In the genomic region with DNA sequence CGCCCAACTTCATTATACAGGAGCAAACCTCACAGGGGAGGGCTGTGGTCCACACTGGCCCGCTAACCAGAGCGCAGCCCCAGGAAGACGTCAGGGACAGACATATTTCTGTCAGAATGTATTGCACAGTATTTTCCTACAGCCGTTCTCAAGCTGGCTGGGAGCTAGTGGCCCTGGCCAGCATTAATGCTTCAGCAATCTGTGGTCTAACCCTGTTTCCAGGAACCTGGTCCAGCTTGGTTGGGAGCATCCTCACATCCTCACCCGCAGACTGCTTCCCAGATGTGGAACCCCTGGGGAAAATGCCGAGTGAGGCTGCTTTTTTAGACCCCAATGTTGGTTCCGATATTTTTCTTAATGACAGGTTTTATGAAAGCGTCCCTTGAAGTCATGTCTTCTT, we compare ENCODE assay signal across 17 mouse cellular contexts.
DNase-seq lines count a peak whose midpoint lies in the region; ATAC-seq and TF ChIP-seq lines count a peak whose summit lies in the region.
"Had no signal": no experiment of that assay in that cellular context is flagged by ENCODE, and none has a peak within 500 bp of the region (broad histone marks: within the 10 kb centered on the region; RNA-seq: fewer than 3 reads in every experiment).

No protein-coding gene starts in this region.

- no peak overlapping the region for H3K4me2 ChIP-seq in lung, embryonic 16.5 days (ENCODE audit: low read depth, low read length)
- H3K4me2 ChIP-seq in lung, postnatal 0 days (replicated peaks; ENCODE audit: low read depth, low read length) = no peak overlapping the region
- H3K4me2 ChIP-seq in stomach, postnatal 0 days (replicated peaks; ENCODE audit: low read depth) = no peak overlapping the region
- H3K4me2 ChIP-seq: forebrain, embryonic 15.5 days; heart, embryonic 12.5 days; hindbrain, embryonic 12.5 days had no signal

- no peak overlapping the region for H3K9ac ChIP-seq in lung, embryonic 16.5 days (ENCODE audit: low read length)
- H3K9ac ChIP-seq in lung, postnatal 0 days (replicated peaks; ENCODE audit: low read depth) = no peak overlapping the region
- H3K9ac ChIP-seq in stomach, postnatal 0 days (ENCODE audit: low read length) = no peak overlapping the region
- H3K9ac ChIP-seq: forebrain, embryonic 15.5 days; heart, embryonic 12.5 days; hindbrain, embryonic 12.5 days had no signal

- no peak overlapping the region for H3K4me3 ChIP-seq in lung, embryonic 16.5 days (ENCODE audit: low read length)
- no peak overlapping the region for H3K4me3 ChIP-seq in lung, postnatal 0 days (ENCODE audit: low read depth, low read length)
- H3K4me3 ChIP-seq in stomach, postnatal 0 days (ENCODE audit: low read depth, low read length) = no peak overlapping the region
- H3K4me3 ChIP-seq: forebrain, embryonic 15.5 days; heart, embryonic 12.5 days; hindbrain, embryonic 12.5 days had no signal

- no peak for TF ChIP-seq EP300 in lung, postnatal 0 days (IDR thresholded peaks at IDR 0.05)
- TF ChIP-seq EP300 in stomach, postnatal 0 days (optimal IDR thresholded peaks at IDR 0.05) = no peak

- WGBS in lung, embryonic 16.5 days = 72% methylated on average over 9 of the region's 9 CpGs
- 69% methylated on average over 9 of the region's 9 CpGs for WGBS in lung, postnatal 0 days
- 76% methylated on average over 9 of the region's 9 CpGs for WGBS in stomach, postnatal 0 days

- intact Hi-C loops in left cerebral cortex, postnatal 36 days (cut with DNase I) = no loop called here

- H3K9me3 ChIP-seq in lung, embryonic 16.5 days (ENCODE audit: control insufficient read depth, low read length) = peaks cover 3% of the 10 kb centered on the region
- no peaks in the 10 kb centered on the region for H3K9me3 ChIP-seq in lung, postnatal 0 days (ENCODE audit: low read length)
- peaks cover 2% of the 10 kb centered on the region; the same call in 1 of the 2 replicates for H3K9me3 ChIP-seq in stomach, postnatal 0 days (ENCODE audit: control insufficient read depth, low read length)
- H3K9me3 ChIP-seq: forebrain, embryonic 15.5 days; hindbrain, embryonic 12.5 days had no signal

- peak; percentile 86 for DNase-seq in heart, adult 11 months
- DNase-seq in heart, postnatal 4 days = no peak
- no peak for DNase-seq in lung, postnatal 0 days (ENCODE audit: low spot score)
- DNase-seq in gastrocnemius, postnatal 25 days = peak; percentile 44
- DNase-seq in stomach, postnatal 0 days (ENCODE audit: low spot score) = no peak
- DNase-seq in left cerebral cortex, postnatal 36 days (ENCODE audit: low spot score in 2 of 2) = no peak
- DNase-seq: adrenal gland, adult 2 months; adrenal gland, postnatal 25 days; cerebellum, adult 18-20 months; cerebellum, adult 9-11 months; cerebellum, postnatal 36 days had no signal

- no peak overlapping the region for H3K27ac ChIP-seq in lung, embryonic 16.5 days (ENCODE audit: low read length)
- H3K27ac ChIP-seq in lung, postnatal 0 days (ENCODE audit: low read length) = no peak overlapping the region
- peak overlapping the region; percentile 25; the same call in 1 of the 2 replicates for H3K27ac ChIP-seq in stomach, postnatal 0 days (replicated peaks)
- H3K27ac ChIP-seq: forebrain, embryonic 15.5 days; hindbrain, embryonic 12.5 days had no signal

- ATAC-seq in lung, embryonic 16.5 days (ENCODE audit: low read depth) = peak; percentile 39; the same call in 1 of the 2 replicates
- ATAC-seq in lung, postnatal 0 days = no peak
- ATAC-seq in stomach, postnatal 0 days (ENCODE audit: low FRiP score, low TSS enrichment) = no peak
- ATAC-seq: forebrain, embryonic 15.5 days; hindbrain, embryonic 16.5 days; inflammation-experienced regulatory T-cells, adult 6 months had no signal

- no peaks in the 10 kb centered on the region for H3K27me3 ChIP-seq in lung, embryonic 16.5 days (ENCODE audit: control insufficient read depth, insufficient read depth, low read depth, low read length)
- H3K27me3 ChIP-seq in lung, postnatal 0 days (replicated peaks; ENCODE audit: insufficient read depth, low read length) = no peaks in the 10 kb centered on the region
- H3K27me3 ChIP-seq in stomach, postnatal 0 days (ENCODE audit: control insufficient read depth, insufficient read depth, low read length) = no peaks in the 10 kb centered on the region
- H3K27me3 ChIP-seq: forebrain, embryonic 15.5 days; heart, embryonic 12.5 days; hindbrain, embryonic 12.5 days had no signal

- peaks cover 19% of the 10 kb centered on the region for H3K4me1 ChIP-seq in lung, embryonic 16.5 days (replicated peaks; ENCODE audit: control insufficient read depth, insufficient read depth, low read length)
- no peaks in the 10 kb centered on the region for H3K4me1 ChIP-seq in lung, postnatal 0 days (ENCODE audit: insufficient read depth, low read depth, low read length)
- 0 out of 2 replicates have a peak, but pooled peaks cover 2% of the 10 kb centered on the region for H3K4me1 ChIP-seq in stomach, postnatal 0 days (replicated peaks; ENCODE audit: control insufficient read depth, insufficient read depth)
- H3K4me1 ChIP-seq: forebrain, embryonic 15.5 days had no signal

- TF ChIP-seq CTCF in lung, postnatal 0 days (IDR thresholded peaks at IDR 0.05) = no peak
- no peak for TF ChIP-seq CTCF in stomach, postnatal 0 days (IDR thresholded peaks at IDR 0.05; ENCODE audit: low read depth)

- no peaks in the 10 kb centered on the region for H3K36me3 ChIP-seq in lung, embryonic 16.5 days (ENCODE audit: control insufficient read depth, insufficient read depth, low read length)
- H3K36me3 ChIP-seq in lung, postnatal 0 days (ENCODE audit: insufficient read depth, low read length) = no peaks in the 10 kb centered on the region
- H3K36me3 ChIP-seq in stomach, postnatal 0 days (ENCODE audit: control insufficient read depth, insufficient read depth, low read length) = no peaks in the 10 kb centered on the region
- H3K36me3 ChIP-seq: forebrain, embryonic 15.5 days; heart, embryonic 12.5 days; hindbrain, embryonic 12.5 days had no signal

Comparison
In these comparisons a context has a peak if more than half of its experiments do, and no peak if none do; other contexts are left out.
1. DNase-seq: peak in heart, adult 11 months (single experiment) and gastrocnemius, postnatal 25 days (single experiment); none in heart, postnatal 4 days (single experiment), lung, postnatal 0 days (single experiment), stomach, postnatal 0 days (single experiment) and left cerebral cortex, postnatal 36 days (0 of 2).